Mouse (Mus musculus) liver, embryonic 15.5 days (tissue): ENCODE results near the gene Gm17545. TPM values are rescaled to one million over a fixed set of nuclear protein-coding genes. Genes with fewer than 3 reads are reported as not detected.

Experiments used
- ATAC-seq: fragments of 200-750 bp; cut with Nextera tagmentation; 2 replicates; pipeline ENCODE4 v1.8.0; 2017; ENCODE audit warnings: moderate number of reproducible peaks, mild to moderate bottlenecking, moderate library complexity; ENCODE audit not compliant: insufficient read depth
- H3K27ac ChIP-seq: fragments of 300-500 bp; sonication (generic); replicated peaks from 2 replicates; pipeline ENCODE4 v1.5.1; 2015; ENCODE audit warnings: mild to moderate bottlenecking, inconsistent platforms
- H3K27me3 ChIP-seq: fragments of 300-500 bp; sonication (generic); 2 replicates; pipeline ENCODE4 v1.6.1; 2015; ENCODE audit warnings: mild to moderate bottlenecking, inconsistent platforms
- H3K36me3 ChIP-seq: fragments of 300-500 bp; sonication (generic); replicated peaks from 2 replicates; pipeline ENCODE4 v1.6.1; 2015; ENCODE audit warnings: moderate library complexity, mild to moderate bottlenecking, inconsistent platforms
- H3K4me1 ChIP-seq: fragments of 300-500 bp; sonication (generic); replicated peaks from 2 replicates; pipeline ENCODE4 v1.6.1; 2015; ENCODE audit warnings: inconsistent platforms
- H3K4me2 ChIP-seq: fragments of 300-500 bp; sonication (generic); 2 replicates; pipeline ENCODE4 v1.6.1; 2015; ENCODE audit warnings: moderate library complexity, mild to moderate bottlenecking, inconsistent platforms
- H3K4me3 ChIP-seq: fragments of 300-500 bp; sonication (generic); replicated peaks from 2 replicates; pipeline ENCODE4 v1.5.1; 2015; ENCODE audit warnings: mild to moderate bottlenecking, inconsistent platforms
- H3K9ac ChIP-seq: fragments of 300-500 bp; sonication (generic); 2 replicates; pipeline ENCODE4 v1.6.1; 2015; ENCODE audit warnings: moderate library complexity, mild to moderate bottlenecking, inconsistent platforms
- H3K9me3 ChIP-seq: fragments of 300-500 bp; sonication (generic); replicated peaks from 2 replicates; pipeline ENCODE4 v1.6.1; 2016; ENCODE audit warnings: inconsistent platforms
- WGBS: fragments of 180-500 bp; shearing (Covaris S2); methylation state at CpG from one replicate; pipeline ENCODE4 v1.1.7; 2015; ENCODE audit warnings: mixed read lengths; ENCODE audit not compliant: insufficient replicate concordance; 5-methylcytosine and 5-hydroxymethylcytosine counted together
- polyA plus RNA-seq: library from polyadenylated mRNA; unstranded; fragments of >200 nt; fragmentation: Nextera tagmentation; extraction: Ambion mirVana; gene quantifications from 2 replicates; pipeline ENCODE4 v1.2.1, GENCODE M21; 2015

The Gm17545 gene
- polyA plus RNA-seq, 1 experiment from 2014 or later: not detected

- Histone ChIP-seq H3K4me1 (no peaks in the 10 kb centered on the region), H3K9ac (no peak overlapping the region), H3K27me3 (no peaks in the 10 kb centered on the region), H3K9me3 (0 out of 2 replicates have a peak, but pooled peaks cover 2% of the 10 kb centered on the region), H3K27ac (no peak overlapping the region), H3K4me3 (no peak overlapping the region), H3K36me3 (no peaks in the 10 kb centered on the region), H3K4me2 (no peak overlapping the region)
- WGBS: 57% methylated on average over 9 of the region's 9 CpGs
- no peak for ATAC-seq
Measured at GRCm38 (mm10) chr9:22494203-22494807, 40.2 kb downstream of the Gm17545 start.

- Histone ChIP-seq H3K4me1 (no peaks in the 10 kb centered on the region), H3K27me3 (no peaks in the 10 kb centered on the region), H3K4me3 (no peak overlapping the region), H3K36me3 (no peaks in the 10 kb centered on the region), H3K9ac (no peak overlapping the region), H3K9me3 (0 out of 2 replicates have a peak, but pooled peaks cover 2% of the 10 kb centered on the region), H3K4me2 (no peak overlapping the region), H3K27ac (no peak overlapping the region)
- WGBS: 59% methylated on average over 2 of the region's 2 CpGs
- ATAC-seq: no peak
Measured at GRCm38 (mm10) chr9:22495133-22495532, 41.0 kb downstream of the Gm17545 start.

GRCm38 (mm10) chr9:22497021-22497767 is 43.1 kb downstream of the Gm17545 start:
- Histone ChIP-seq H3K36me3 (no peaks in the 10 kb centered on the region), H3K27ac (no peak overlapping the region), H3K4me1 (no peaks in the 10 kb centered on the region), H3K4me2 (no peak overlapping the region), H3K9ac (no peak overlapping the region), H3K9me3 (0 out of 2 replicates have a peak, but pooled peaks cover 2% of the 10 kb centered on the region), H3K27me3 (no peaks in the 10 kb centered on the region), H3K4me3 (no peak overlapping the region)
- ATAC-seq: no peak
- 59% methylated on average over 6 of the region's 6 CpGs for WGBS

- H3K27me3 ChIP-seq: no peaks in the 10 kb centered on the region
- no peak overlapping the region for H3K27ac ChIP-seq
- WGBS: 81% methylated on average over 2 of the region's 2 CpGs
- no peak overlapping the region for H3K4me3 ChIP-seq
- no peaks in the 10 kb centered on the region for H3K4me1 ChIP-seq
- H3K9ac ChIP-seq: no peak overlapping the region
- no peaks in the 10 kb centered on the region for H3K36me3 ChIP-seq
- no peak for ATAC-seq
- no peak overlapping the region for H3K4me2 ChIP-seq
- H3K9me3 ChIP-seq: no peaks in the 10 kb centered on the region
Measured at GRCm38 (mm10) chr9:22502972-22503371, 48.9 kb downstream of the Gm17545 start.

GRCm38 (mm10) chr9:22503581-22503980 is 49.5 kb downstream of the Gm17545 start:
- no peaks in the 10 kb centered on the region for H3K4me1 ChIP-seq
- H3K27ac ChIP-seq: no peak overlapping the region
- no peak overlapping the region for H3K4me2 ChIP-seq
- H3K27me3 ChIP-seq: no peaks in the 10 kb centered on the region
- 71% methylated on average over 5 of the region's 5 CpGs for WGBS
- no peaks in the 10 kb centered on the region for H3K9me3 ChIP-seq
- no peak for ATAC-seq
- no peaks in the 10 kb centered on the region for H3K36me3 ChIP-seq
- no peak overlapping the region for H3K9ac ChIP-seq
- H3K4me3 ChIP-seq: no peak overlapping the region

GRCm38 (mm10) chr9:22505574-22505973 is 51.5 kb downstream of the Gm17545 start:
- Histone ChIP-seq H3K27ac (no peak overlapping the region), H3K4me2 (no peak overlapping the region), H3K9ac (no peak overlapping the region), H3K9me3 (no peaks in the 10 kb centered on the region), H3K36me3 (no peaks in the 10 kb centered on the region), H3K4me1 (no peaks in the 10 kb centered on the region), H3K27me3 (no peaks in the 10 kb centered on the region), H3K4me3 (no peak overlapping the region)
- 39% methylated on average over 2 of the region's 2 CpGs for WGBS
- ATAC-seq: no peak

Other genes starting within 250 kb of the Gm17545 start
- 6.8 and 7.4 TPM in 2 replicates for gene Zfp809, start 228.6 kb upstream of the Gm17545 start, polyA plus RNA-seq
- gene Zfp599, start 194.4 kb upstream of the Gm17545 start, polyA plus RNA-seq: 1.2 and 1.4 TPM in 2 replicates
- 2.5 and 2.7 TPM in 2 replicates for gene Zfp810, start 146.6 kb upstream of the Gm17545 start, polyA plus RNA-seq
- 25.8 and 27.1 TPM in 2 replicates for gene Anln, start 65.1 kb upstream of the Gm17545 start, polyA plus RNA-seq
- 1.8 and 2.0 TPM in 2 replicates for gene 9530077C05Rik, start 42.8 kb upstream of the Gm17545 start, polyA plus RNA-seq
- gene Rp9, start 15.5 kb downstream of the Gm17545 start, polyA plus RNA-seq: 29.1 and 30.3 TPM in 2 replicates
- gene Bbs9, start 21.4 kb downstream of the Gm17545 start, polyA plus RNA-seq: 2.3 TPM in 2 replicates